Mouse (Mus musculus): ENCODE data around the gene Cyren. TPM values are rescaled to one million over a fixed set of nuclear protein-coding genes. Genes with fewer than 3 reads are reported as not detected.

Cyren gene
- polyA plus RNA-seq, 1 experiment from 2014 or later: 10.7 TPM

DNA sequence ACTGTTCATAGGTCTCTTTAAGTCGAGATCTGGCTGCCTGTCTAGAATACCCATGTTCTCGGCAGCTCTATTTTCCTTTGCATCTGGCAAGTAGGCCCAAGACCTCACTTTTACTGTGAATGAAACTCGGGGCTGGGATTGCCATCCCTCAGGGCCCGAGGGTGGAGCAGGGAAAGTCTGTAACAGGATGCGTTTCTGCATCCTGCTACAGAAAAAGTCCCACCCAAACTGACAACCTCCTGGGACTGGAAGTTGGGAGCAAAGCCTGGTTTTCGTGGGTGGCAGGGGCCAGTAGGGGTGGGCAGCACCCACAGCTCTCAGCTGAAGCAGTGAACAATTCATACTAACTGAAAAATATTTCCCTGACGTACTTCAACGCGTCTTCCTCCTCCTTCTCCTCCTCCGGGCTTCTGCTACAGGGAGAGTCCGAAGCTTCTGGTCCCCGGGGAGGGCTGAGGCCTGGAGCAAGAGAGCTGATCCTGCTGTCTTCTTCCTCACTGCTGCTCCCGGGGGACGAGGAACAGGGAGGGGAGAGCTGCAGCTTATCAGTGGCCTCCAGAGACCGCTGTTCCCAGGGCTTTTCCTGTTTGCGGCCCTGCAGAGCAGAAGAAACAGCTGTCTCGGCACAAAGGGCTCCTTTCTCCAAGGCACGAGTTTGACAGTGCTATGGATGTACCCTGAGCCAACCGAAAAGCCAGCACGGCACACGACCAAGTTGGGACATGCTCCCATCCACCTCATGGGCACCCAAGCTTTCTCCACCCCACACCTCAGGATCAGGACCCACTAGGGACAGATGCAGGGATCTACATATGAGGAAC lies 3.5 kb downstream of the Cyren start:
- Histone ChIP-seq H3K27ac (replicated peaks; ENCODE audit: low read depth, low read length) (peak overlapping the region; percentile 41), H3K27me3 (replicated peaks; ENCODE audit: control insufficient read depth, insufficient read depth, low read length) (no peaks in the 10 kb centered on the region), H3K4me2 (ENCODE audit: low read depth, low read length) (no peak overlapping the region), H3K9ac (ENCODE audit: low read depth, low read length) (no peak overlapping the region), H3K4me1 (ENCODE audit: control insufficient read depth, insufficient read depth, low read length) (peaks cover 26% of the 10 kb centered on the region), H3K4me3 (ENCODE audit: low read depth, low read length) (no peak overlapping the region), H3K36me3 (ENCODE audit: control insufficient read depth, insufficient read depth, low read length) (0 out of 2 replicates have a peak, but pooled peaks cover 2% of the 10 kb centered on the region), H3K9me3 (ENCODE audit: control insufficient read depth, low read length) (no peaks in the 10 kb centered on the region)
- 42% methylated on average over 21 of the region's 21 CpGs for WGBS
- DNase-seq (ENCODE audit: low spot score) (peak; percentile 70), ATAC-seq (ENCODE audit: low read depth) (no peak)

DNA sequence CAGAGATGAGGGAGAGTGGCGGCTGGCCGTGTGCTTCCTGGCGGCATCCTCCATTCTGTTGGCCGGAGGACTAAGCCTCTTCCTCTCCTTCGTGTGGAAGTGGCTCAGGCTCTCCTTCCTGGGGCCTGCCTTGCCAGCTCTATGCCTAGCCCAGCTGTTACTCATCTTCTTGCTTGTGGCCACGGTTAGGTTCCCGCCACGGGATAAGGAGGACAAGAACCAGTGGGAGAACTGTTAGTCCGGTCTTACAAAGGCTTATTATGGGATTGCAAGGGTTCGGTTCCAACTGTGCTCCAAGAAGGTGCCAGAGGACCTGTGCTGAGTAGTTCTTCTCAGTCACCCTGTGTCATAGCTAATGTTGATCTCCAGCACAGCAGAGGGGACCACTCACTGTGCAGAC lies 5.0 kb downstream of the Cyren start:
- H3K4me2 ChIP-seq (ENCODE audit: low read depth, low read length): no peak overlapping the region
- H3K4me1 ChIP-seq (ENCODE audit: control insufficient read depth, insufficient read depth, low read length): peaks cover 22% of the 10 kb centered on the region
- H3K27me3 ChIP-seq (replicated peaks; ENCODE audit: control insufficient read depth, insufficient read depth, low read length): no peaks in the 10 kb centered on the region
- H3K36me3 ChIP-seq (ENCODE audit: control insufficient read depth, insufficient read depth, low read length): no peaks in the 10 kb centered on the region
- DNase-seq (ENCODE audit: low spot score) (no peak), ATAC-seq (ENCODE audit: low read depth) (no peak)
- 84% methylated on average over 10 of the region's 10 CpGs for WGBS
- no peaks in the 10 kb centered on the region for H3K9me3 ChIP-seq (ENCODE audit: control insufficient read depth, low read length)
- H3K9ac ChIP-seq (ENCODE audit: low read depth, low read length): no peak overlapping the region
- no peak overlapping the region for H3K27ac ChIP-seq (replicated peaks; ENCODE audit: low read depth, low read length)
- H3K4me3 ChIP-seq (ENCODE audit: low read depth, low read length): no peak overlapping the region

GRCm38 (mm10) chr6:34871929-34872328 lies 5.9 kb downstream of the Cyren start:
- ATAC-seq (ENCODE audit: low read depth): no peak
- H3K4me1 ChIP-seq (ENCODE audit: control insufficient read depth, insufficient read depth, low read length): peaks cover 23% of the 10 kb centered on the region
- 84% methylated on average over 7 of the region's 7 CpGs for WGBS

DNA sequence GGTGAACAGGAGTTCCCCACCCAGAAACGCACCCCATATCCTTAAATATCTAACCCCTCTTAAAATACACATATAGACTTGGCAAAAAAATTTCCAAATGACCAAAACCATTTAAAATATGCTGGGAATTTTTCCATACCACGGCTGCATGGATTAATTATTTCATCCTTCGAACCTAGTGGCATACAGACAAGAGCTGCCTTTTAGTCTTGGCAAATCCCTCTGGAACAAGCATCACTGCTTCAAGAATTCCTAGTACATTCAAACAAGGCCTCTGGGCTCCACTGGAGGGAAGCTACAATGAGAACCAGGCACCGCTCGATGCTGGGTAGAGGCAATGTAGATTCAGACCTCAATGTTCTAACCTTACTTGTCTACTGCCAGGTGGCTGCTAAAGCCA lies 7.1 kb downstream of the Cyren start:
- 46% methylated on average over 5 of the region's 5 CpGs for WGBS
- Histone ChIP-seq H3K36me3 (ENCODE audit: control insufficient read depth, insufficient read depth, low read length) (no peaks in the 10 kb centered on the region), H3K4me1 (ENCODE audit: control insufficient read depth, insufficient read depth, low read length) (peaks cover 22% of the 10 kb centered on the region), H3K9ac (ENCODE audit: low read depth, low read length) (no peak overlapping the region), H3K4me2 (ENCODE audit: low read depth, low read length) (no peak overlapping the region), H3K27me3 (replicated peaks; ENCODE audit: control insufficient read depth, insufficient read depth, low read length) (no peaks in the 10 kb centered on the region), H3K4me3 (ENCODE audit: low read depth, low read length) (no peak overlapping the region), H3K9me3 (ENCODE audit: control insufficient read depth, low read length) (no peaks in the 10 kb centered on the region), H3K27ac (replicated peaks; ENCODE audit: low read depth, low read length) (peak overlapping the region; percentile 81)
- DNase-seq (ENCODE audit: low spot score): peak; percentile 76
- no peak for ATAC-seq (ENCODE audit: low read depth)

More at GRCm38 (mm10) chr6:34871929-34872328, 5.9 kb downstream of the Cyren start:
- Histone ChIP-seq H3K9me3 (ENCODE audit: control insufficient read depth, low read length) (no peaks in the 10 kb centered on the region), H3K4me2 (ENCODE audit: low read depth, low read length) (no peak overlapping the region), H3K27me3 (replicated peaks; ENCODE audit: control insufficient read depth, insufficient read depth, low read length) (no peaks in the 10 kb centered on the region), H3K36me3 (ENCODE audit: control insufficient read depth, insufficient read depth, low read length) (no peaks in the 10 kb centered on the region), H3K9ac (ENCODE audit: low read depth, low read length) (no peak overlapping the region), H3K27ac (replicated peaks; ENCODE audit: low read depth, low read length) (0 out of 2 replicates have a peak overlapping the region, but pooled peaks have one; percentile 81), H3K4me3 (ENCODE audit: low read depth, low read length) (no peak overlapping the region)
- no peak for DNase-seq (ENCODE audit: low spot score)

DNA sequence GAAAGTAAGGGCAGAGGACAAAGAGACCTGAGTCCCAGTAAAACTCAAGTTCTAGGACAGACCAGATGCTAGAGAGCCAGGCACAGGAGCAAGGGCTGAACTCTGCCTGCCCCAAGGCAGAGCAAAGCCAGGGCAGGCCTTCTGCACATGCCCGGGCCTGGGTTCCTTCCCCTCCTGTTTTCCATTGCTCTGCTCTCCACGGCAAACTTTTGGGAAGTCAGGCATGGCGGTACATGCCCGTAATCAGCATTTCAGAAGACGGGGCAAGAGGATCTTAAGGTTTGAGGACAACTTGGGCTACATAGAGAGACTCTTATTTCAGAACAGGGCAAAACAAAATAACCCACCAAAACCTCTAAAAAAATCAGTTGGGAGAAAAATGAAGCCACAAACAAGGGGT lies 7.7 kb downstream of the Cyren start:
- Histone ChIP-seq H3K9me3 (ENCODE audit: control insufficient read depth, low read length) (no peaks in the 10 kb centered on the region), H3K27me3 (replicated peaks; ENCODE audit: control insufficient read depth, insufficient read depth, low read length) (no peaks in the 10 kb centered on the region), H3K27ac (replicated peaks; ENCODE audit: low read depth, low read length) (peak overlapping the region; percentile 81), H3K4me3 (ENCODE audit: low read depth, low read length) (no peak overlapping the region), H3K4me2 (ENCODE audit: low read depth, low read length) (no peak overlapping the region), H3K4me1 (ENCODE audit: control insufficient read depth, insufficient read depth, low read length) (peaks cover 23% of the 10 kb centered on the region), H3K9ac (ENCODE audit: low read depth, low read length) (no peak overlapping the region), H3K36me3 (ENCODE audit: control insufficient read depth, insufficient read depth, low read length) (no peaks in the 10 kb centered on the region)
- WGBS: 58% methylated on average over 5 of the region's 5 CpGs
- ATAC-seq (ENCODE audit: low read depth): no peak
- DNase-seq (ENCODE audit: low spot score): no peak

DNA sequence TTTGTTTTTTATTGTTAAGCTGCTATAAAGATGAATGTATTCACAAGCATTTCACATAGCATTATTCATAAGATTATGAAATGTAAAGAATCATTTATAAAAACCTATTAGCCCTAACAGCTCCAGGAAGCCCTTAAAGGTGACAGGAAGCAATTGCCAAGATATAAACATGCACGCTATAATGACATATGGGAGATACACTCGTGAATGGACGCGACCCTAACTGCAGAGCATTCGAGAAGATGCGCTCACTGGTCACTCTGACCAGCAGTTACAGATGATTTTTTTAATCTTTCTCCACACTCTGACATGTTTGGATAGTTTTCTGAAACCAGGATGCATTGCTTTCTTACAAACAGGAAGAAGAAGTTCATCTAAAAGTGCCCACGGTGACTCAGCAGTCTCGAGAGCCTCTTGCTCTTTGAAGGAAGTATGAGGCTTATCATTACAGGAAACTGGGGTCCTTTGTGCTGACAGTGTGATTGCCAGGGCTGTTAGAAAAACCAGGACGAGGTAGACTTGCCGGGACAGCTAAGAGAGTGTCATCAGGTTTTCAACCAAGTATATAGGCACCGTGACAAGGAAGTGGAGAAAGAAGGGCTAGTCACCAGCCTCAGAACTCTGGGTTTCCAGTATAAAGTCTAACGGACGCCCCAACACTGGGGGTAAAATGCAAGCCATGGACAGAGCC lies 8.5 kb downstream of the Cyren start:
- WGBS: 66% methylated on average over 13 of the region's 13 CpGs
- H3K27ac ChIP-seq (replicated peaks; ENCODE audit: low read depth, low read length): peak overlapping the region; percentile 81; the same call in 1 of the 2 replicates
- no peak overlapping the region for H3K4me2 ChIP-seq (ENCODE audit: low read depth, low read length)
- H3K9me3 ChIP-seq (ENCODE audit: control insufficient read depth, low read length): no peaks in the 10 kb centered on the region
- DNase-seq (ENCODE audit: low spot score): no peak
- no peaks in the 10 kb centered on the region for H3K27me3 ChIP-seq (replicated peaks; ENCODE audit: control insufficient read depth, insufficient read depth, low read length)
- no peaks in the 10 kb centered on the region for H3K36me3 ChIP-seq (ENCODE audit: control insufficient read depth, insufficient read depth, low read length)
- no peak overlapping the region for H3K4me3 ChIP-seq (ENCODE audit: low read depth, low read length)
- H3K9ac ChIP-seq (ENCODE audit: low read depth, low read length): no peak overlapping the region
- ATAC-seq (ENCODE audit: low read depth): no peak
- H3K4me1 ChIP-seq (ENCODE audit: control insufficient read depth, insufficient read depth, low read length): peaks cover 23% of the 10 kb centered on the region

GRCm38 (mm10) chr6:34868507-34869217 lies 9.2 kb downstream of the Cyren start:
- H3K9ac ChIP-seq (ENCODE audit: low read depth, low read length): no peak overlapping the region

DNA sequence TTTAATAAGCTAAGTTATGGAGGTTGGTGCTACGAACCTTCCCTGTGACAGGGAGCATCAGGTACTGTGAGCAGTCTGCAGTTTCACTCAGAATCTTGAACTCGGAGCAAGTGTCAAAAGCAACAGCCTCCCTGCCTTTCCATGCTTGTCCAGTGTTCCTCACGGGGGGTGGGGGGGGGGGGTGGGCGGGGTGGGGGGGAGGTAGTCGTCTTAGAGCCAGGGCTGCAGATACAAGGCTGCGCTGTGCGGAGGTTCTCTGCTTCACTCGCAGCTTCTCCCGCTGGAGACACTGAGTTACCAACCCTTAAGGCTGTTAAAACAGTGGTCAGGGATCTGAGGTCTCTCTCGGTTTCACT lies 9.9 kb downstream of the Cyren start:
- Histone ChIP-seq H3K36me3 (ENCODE audit: control insufficient read depth, insufficient read depth, low read length) (no peaks in the 10 kb centered on the region), H3K27ac (replicated peaks; ENCODE audit: low read depth, low read length) (no peak overlapping the region), H3K27me3 (replicated peaks; ENCODE audit: control insufficient read depth, insufficient read depth, low read length) (no peaks in the 10 kb centered on the region), H3K9ac (ENCODE audit: low read depth, low read length) (no peak overlapping the region), H3K4me1 (ENCODE audit: control insufficient read depth, insufficient read depth, low read length) (peaks cover 23% of the 10 kb centered on the region), H3K9me3 (ENCODE audit: control insufficient read depth, low read length) (no peaks in the 10 kb centered on the region), H3K4me2 (ENCODE audit: low read depth, low read length) (no peak overlapping the region), H3K4me3 (ENCODE audit: low read depth, low read length) (no peak overlapping the region)
- DNase-seq (ENCODE audit: low spot score): no peak
- ATAC-seq (ENCODE audit: low read depth): no peak
- WGBS: 70% methylated on average over 8 of the region's 10 CpGs

More at GRCm38 (mm10) chr6:34868507-34869217, 9.2 kb downstream of the Cyren start:
- no peaks in the 10 kb centered on the region for H3K9me3 ChIP-seq (ENCODE audit: control insufficient read depth, low read length)
- peaks cover 23% of the 10 kb centered on the region for H3K4me1 ChIP-seq (ENCODE audit: control insufficient read depth, insufficient read depth, low read length)
- H3K4me2 ChIP-seq (ENCODE audit: low read depth, low read length): no peak overlapping the region
- H3K27me3 ChIP-seq (replicated peaks; ENCODE audit: control insufficient read depth, insufficient read depth, low read length): no peaks in the 10 kb centered on the region
- H3K4me3 ChIP-seq (ENCODE audit: low read depth, low read length): no peak overlapping the region
- ATAC-seq (ENCODE audit: low read depth): no peak
- no peak overlapping the region for H3K27ac ChIP-seq (replicated peaks; ENCODE audit: low read depth, low read length)
- no peaks in the 10 kb centered on the region for H3K36me3 ChIP-seq (ENCODE audit: control insufficient read depth, insufficient read depth, low read length)
- WGBS: 84% methylated on average over 20 of the region's 20 CpGs
- no peak for DNase-seq (ENCODE audit: low spot score)
